Mouse (Mus musculus): ENCODE data around the gene Scaf4.
"Not testable (repeated sequence)": the region's sequence is repeated elsewhere in the genome, so short reads cannot be mapped to it uniquely, and the experiment has no call there.

Scaf4 gene

DNA sequence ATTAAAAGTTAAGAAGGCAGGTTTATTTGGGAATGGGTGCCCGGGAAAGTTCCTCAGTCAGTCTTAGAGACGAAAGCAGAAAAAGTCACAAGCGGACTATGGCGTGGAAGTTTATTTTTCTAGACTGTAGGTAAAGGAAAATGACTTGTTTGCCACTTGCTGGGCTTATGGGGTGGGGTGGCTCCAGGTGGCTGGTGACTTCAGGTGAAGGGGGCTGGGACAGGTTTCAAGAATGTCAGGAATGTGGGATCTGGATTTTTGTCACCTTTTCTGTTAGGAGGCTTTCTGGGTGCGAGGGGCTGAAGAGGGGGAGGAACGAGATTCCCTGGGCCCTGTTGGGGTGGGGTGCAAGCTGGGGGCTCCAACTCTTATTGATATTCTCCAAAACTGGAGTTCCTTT, 7.4 kb upstream of the Scaf4 start:
- DNase-seq (ENCODE audit: low spot score in 2 of 2) = no peak

DNA sequence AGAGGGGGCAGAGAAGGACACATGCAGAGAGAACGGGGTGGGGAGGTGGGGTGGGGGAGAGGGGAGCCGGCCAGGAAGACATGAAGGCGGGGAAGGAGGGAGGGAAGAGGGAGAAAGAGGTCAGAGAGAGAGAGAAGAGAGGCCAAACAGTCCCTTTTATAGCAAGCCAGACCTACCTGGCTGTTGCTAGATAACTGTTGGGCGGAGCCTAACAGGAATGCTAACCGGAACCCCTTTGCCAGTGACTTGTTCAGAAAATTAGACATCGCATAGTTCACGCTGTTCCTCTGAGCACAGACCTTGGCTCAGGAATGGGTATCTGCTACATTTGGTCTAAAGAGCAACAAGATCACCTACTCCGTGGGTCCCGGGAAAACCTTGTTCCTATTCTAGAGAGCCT, 6.7 kb upstream of the Scaf4 start:
- DNase-seq (ENCODE audit: low spot score in 2 of 2) = no peak

DNA sequence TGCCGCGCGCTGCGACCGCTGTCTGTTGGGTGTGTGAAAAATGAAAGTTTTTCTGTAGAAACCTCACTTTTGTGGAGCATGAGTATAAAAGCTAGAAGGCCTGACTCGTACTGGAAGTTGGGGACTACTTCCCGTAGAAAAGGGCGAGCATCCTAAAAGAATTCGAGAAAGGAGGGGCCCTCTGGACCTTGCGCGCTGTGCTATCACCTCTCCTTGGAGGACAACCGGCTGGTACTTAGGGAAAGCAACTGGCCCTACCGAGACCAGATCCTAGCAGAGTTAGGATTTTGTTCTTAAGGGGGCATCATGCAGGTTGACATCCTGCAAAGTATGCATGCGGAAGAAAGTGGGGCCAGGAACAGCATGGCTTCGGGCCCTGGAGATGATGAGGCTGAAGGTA, 613 bp upstream of the Scaf4 start:
- no peak for DNase-seq (ENCODE audit: low spot score in 2 of 2)

DNA sequence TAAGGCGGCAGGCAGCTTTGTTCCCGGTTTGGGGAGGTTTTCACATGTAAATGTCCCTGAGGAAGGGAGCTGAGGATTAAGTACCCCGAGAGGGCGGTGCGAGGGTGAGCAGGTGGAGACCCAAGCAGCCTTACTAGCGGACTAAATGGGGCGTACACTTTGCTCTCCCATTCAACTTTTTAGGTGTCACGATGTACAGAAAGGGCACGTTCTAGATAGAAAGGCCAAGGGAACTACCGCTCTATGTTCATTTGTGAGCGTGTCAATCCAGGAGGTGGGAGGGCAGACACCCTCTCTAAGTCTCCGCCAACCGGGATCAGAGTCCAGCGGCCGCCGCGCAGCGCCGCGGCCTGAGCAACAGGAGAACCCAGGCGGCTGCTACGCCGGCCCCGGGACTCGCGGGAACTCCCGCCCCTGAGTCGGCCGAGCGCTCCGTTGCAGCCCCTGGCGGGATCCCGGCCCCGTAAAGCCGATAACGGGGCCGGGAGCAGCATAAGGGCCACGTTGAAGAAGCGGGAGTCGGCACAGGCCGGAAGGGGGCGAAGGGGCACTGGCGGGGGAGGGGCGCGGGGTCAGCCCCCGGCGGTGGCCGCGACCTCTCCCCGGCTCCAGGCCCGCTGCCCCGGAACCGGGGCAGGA, 918 bp downstream of the Scaf4 start:
- DNase-seq (ENCODE audit: low spot score in 2 of 2) = peak; percentile 50 to 81

DNA sequence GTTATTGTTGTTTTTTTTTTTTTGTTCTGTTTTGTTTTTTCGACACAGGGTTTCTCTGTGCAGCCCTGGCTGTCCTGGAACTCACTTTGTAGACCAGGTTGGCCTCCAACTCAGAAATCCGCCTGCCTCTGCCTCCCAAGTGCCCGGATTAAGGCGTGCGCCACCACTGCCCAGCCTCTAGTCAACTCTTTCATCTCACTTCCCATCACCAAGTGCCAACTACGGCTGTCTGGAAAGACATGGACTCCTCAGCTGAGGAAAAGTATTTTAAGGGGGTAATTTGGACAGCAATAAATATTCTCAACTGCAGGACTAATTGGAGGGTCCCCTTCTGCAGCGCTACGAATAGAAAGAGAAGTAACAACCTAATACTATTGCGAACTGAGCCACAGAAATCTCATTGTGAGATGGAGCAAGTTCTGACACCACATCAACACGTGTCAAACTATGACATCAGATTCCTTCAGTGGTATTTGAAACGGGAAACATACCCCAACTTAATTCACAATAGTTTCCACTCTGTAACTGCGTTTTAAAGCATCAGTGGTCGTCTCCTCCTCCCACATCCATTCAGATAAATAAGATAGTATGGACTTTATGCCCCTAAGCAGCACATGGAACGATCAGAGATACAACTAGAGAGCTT, 1.6 kb downstream of the Scaf4 start:
- DNase-seq (ENCODE audit: low spot score in 2 of 2) = no peak

DNA sequence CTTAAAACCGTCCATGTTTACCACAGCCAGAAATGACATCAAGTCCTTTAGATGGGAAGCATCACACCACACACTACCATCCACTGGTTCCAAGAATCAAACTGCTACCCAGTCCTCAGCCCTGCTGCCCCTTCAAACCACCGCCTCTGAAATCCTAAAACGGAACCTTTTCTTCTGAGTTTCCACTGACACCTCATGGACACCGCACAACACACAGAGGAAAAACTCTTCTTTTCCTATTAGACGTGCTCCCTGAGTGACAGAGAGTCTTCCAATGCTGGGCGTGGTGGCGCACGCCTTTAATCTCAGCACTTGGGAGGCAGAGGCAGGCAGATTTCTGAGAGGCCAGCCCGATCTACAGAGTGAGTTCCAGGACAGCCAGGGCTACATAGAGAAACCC, 2.9 kb downstream of the Scaf4 start:
- no peak for DNase-seq (ENCODE audit: low spot score in 2 of 2)

DNA sequence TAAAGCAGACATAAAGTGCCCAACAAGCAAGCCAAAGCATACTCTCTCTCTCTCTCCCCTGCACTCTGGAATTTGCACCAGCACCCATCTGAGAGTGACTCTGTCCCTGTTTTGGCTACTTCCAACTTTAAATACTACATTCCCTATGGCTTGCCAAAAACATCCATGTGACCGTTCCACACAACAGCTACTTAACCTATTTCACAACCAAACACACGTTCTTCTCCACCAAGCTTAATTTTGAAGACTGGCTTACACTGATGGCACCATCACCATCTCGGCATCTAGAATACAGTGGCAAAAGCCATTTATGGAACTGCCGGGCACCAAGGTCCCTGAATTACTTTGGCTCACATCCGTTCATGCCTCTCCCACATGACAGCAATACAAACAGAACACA, 3.3 kb downstream of the Scaf4 start:
- DNase-seq (ENCODE audit: low spot score in 2 of 2) = no peak

DNA sequence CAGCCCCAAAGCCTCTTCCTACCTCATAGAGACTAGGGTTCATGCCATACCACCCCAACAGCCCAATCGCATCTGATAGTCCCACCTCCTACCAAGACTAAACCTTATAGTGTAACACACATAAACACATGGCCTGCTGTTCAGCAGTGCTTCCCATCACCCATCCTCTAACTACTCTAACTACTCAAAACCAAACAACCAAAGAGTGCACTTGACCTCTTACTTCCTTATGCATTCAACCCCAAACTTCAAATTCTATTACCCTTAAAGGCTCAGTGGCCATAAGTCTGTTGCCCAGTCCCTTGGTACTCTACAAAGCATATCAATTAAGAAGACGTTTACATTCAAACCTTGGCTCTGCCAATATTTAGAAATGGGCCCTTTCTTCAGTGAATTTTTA, 3.8 kb downstream of the Scaf4 start:
- DNase-seq (ENCODE audit: low spot score in 2 of 2) = no peak

DNA sequence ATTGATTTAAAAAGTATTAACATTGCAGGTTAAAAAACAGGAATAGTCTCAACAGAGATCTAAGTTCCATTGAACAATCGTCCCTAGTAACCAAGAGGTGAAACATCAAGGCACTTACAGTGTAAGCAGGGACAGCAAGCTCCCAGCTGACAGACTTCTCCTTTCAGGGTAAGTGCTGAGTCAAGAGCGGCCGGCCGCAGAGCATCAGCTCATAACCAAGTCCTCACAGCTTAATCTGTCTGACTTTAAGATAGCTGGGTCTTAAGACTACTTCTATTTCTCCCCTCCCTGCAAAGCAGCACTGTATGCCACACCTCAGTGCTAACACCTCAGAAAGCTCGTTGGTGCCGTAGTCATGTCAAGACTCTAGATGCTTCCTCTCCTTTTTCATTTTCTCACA, 5.2 kb downstream of the Scaf4 start:
- DNase-seq (ENCODE audit: low spot score in 2 of 2) = peak in 1 of 2 experiments; percentile 35

DNA sequence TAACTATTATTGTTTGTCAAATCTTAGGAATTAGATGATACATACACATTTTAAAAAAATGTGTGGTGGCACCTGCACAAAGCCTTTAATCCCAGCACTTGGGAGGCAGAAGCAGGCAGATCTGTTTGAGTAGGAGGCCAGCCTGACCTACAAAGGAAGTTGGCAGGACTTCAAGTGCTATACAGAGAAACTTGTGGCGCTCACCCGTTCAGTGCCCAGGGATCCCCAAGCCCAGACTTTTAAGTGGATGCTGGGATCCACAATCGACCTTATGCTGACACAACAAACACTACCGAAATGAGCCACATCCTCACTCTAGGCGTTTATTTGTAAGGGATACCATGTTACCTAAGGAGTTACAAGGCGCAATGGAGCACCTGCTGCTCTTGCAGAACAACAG, 8.8 kb downstream of the Scaf4 start:
- no peak for DNase-seq (ENCODE audit: low spot score in 2 of 2)

DNA sequence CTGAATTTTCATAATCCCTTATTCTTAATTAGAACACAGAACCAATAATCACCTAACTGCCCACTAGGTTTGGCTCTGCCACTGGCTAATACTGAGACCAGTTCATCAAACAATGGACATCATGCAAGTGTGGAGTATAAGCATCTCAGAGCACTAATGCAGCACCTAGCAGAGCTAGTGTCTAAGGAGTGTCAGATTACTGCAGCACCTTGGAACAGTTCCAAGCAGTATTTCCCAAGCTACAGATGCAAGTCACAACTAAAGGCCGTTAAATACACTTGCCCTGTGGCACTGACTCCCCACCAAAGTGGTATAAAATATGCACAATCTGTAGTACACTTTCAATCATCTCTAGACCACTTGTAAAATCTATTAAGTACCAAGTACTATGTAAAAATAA, 17.7 kb downstream of the Scaf4 start:
- DNase-seq (ENCODE audit: low spot score in 2 of 2) = peak in 1 of 2 experiments; percentile 44

DNA sequence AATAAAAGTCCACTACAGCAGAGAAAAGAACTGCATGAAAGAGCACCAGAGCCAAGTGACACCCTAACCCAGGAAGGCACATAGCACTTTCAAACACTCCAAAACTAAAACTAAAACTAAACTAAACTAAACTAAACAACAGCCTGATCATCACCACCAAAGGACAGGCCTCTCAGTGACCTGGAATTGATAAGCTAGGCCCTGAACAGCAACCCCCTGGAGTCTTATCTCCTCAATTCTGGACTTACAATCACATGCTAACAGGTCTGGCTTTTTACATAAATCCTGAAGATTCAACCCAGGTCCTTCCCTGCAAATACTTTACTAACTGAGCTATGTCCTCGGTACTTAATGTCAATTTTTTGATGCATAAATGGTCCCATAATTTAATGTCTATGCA, 19.2 kb downstream of the Scaf4 start:
- DNase-seq (ENCODE audit: low spot score in 2 of 2) = no peak

DNA sequence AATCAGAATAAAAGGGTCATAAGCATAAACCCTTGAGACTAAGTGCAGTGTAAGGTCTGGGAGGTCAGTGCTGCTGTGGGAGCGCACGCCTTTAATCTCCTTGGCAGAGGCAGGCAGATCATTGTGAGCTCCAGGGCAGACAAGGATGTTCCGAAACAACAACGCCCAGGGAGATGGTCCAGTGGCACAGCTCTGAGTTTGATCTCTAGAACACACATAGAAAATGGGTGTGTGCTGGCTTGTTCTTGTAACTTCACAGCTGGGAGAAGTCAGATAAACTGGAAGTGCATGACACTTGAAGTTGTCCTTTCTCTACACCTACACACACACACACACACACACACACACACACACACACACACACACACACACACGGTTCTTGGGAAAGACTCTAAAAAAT, 20.3 kb downstream of the Scaf4 start:
- DNase-seq (ENCODE audit: low spot score in 2 of 2) = peak in 1 of 2 experiments; percentile 29

DNA sequence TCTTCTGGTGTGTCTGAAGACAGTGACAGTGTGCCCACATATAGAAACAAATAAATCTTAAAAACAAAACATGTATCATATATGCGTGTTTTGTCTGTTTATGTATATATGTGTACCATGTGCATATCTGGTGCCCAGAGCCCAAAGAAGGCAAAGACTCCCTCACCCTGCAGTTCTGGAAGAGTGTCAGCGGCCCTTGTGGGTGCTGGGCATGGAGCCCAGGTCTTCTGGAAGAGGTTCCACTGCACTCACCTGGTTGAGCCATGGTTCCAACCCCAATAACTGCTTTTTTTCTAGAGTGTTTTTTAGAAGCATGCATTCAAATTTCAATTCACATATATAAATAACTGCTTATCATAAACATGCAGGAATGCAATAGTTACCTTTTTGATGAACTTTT, 22.5 kb downstream of the Scaf4 start:
- no peak for DNase-seq (ENCODE audit: low spot score in 2 of 2)

DNA sequence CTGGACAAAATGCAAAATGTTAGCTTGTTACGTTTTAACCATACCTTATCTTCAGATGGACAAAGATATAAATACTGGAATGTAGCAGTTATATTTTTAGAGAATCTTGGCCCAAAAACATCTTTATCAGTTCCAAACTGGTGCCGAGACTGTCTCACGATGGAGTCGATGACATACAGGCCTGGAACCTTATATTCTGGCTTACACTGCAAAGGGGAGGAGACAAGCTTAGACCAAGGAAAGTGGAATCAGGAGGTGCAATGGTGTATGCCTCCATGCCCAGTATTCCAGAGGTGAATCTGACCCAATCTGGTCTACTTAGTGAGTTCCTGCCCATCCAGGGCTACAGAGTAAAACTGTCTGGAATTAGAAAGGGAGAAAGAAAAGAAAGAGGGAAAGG, 24.2 kb downstream of the Scaf4 start:
- no peak for DNase-seq (ENCODE audit: low spot score in 2 of 2)

DNA sequence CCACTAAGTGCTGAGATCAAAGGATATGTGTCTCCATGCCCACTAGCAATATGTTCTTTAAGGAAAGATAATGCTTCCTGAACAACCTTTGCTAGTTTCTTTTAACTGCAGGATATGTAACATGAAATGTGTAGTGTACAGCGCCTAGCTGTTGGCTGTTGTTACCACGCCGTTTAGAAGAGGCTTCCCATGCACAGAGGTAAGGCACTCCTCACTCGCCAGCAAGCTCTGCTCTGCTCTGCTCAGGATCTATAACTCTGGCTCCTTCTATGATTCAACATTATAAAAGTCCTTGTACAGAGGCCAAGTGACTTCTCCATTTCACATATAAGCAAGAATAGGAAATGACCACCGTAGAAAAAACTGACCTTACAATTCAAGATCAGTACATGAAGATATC, 24.7 kb downstream of the Scaf4 start:
- no peak for DNase-seq (ENCODE audit: low spot score in 2 of 2)

DNA sequence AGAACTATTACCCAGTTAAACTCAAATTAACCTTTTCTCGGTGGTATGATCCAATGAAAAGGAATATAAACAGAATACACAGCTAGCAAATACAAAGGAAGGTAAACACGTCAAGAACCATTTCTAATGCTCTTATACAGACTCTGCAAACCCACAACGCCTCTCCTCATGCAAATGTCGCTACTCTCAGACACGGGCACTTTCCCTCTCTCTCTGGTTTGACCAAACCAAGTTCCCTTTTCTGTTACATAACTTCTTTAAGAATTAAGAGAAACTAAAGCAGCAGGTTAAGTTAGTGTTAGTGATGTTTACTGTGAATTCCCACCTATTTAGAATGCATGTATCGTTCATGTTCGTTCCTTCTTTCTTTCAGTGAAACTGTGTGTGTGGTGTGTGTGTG, 25.4 kb downstream of the Scaf4 start:
- no peak for DNase-seq (ENCODE audit: low spot score in 2 of 2)

DNA sequence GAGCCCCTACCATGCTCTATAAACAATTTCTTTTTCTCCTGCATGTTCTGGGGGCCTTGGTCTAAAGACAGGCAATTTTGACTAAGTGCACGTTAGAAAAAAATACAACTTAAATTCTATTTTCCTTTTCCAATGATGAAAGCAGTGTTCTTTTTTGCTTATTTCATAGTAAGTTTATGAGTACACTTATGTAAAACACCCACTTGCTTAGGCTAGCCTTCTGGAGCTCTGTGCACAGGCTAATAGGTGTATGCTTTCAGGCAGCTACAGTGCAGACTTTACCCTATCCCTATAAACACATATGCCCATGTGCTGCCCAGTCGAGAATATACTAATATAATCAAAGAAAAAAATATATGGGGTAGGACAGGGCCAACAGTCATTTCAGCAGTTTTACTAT, 31.8 kb downstream of the Scaf4 start:
- no peak for DNase-seq (ENCODE audit: low spot score in 2 of 2)

DNA sequence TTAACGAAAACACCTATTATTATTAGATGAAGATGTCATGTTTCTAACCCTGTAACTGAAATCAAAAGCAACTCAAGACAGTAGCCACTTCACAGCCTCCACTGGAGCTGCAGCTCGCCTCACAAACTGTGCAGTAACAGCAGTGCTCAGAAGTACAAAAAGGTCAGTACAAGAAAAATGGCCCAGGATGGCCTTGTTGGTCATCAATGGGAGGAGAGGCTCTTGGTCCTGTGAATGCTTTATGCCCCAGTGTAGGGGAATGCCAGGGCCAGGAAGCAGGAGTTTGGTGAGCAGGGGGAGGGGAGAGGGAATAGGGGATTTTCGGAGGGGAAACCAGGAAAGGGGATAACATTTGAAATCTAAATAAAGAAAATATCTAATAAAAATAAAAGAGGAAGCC, 33.0 kb downstream of the Scaf4 start:
- DNase-seq (ENCODE audit: low spot score in 2 of 2) = not testable (repeated sequence)

DNA sequence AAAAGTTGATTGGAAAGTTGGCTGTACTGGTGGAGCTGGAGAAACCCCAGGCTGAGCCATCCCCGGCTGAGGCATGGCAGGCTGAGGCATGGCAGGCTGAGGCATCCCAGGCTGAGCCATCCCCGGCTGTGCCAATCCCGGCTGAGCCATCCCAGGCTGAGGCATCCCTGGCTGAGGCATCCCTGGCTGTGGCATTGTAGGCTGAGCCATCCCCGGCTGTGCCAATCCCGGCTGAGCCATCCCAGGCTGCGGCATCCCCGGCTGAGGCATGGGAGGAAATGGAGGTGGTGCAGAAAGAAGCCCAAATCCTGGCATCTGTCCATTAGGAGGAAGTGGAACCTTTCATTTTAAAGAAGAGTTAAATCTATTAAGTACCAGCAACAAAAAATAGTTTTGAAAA, 34.2 kb downstream of the Scaf4 start:
- DNase-seq (ENCODE audit: low spot score in 2 of 2) = no peak

DNA sequence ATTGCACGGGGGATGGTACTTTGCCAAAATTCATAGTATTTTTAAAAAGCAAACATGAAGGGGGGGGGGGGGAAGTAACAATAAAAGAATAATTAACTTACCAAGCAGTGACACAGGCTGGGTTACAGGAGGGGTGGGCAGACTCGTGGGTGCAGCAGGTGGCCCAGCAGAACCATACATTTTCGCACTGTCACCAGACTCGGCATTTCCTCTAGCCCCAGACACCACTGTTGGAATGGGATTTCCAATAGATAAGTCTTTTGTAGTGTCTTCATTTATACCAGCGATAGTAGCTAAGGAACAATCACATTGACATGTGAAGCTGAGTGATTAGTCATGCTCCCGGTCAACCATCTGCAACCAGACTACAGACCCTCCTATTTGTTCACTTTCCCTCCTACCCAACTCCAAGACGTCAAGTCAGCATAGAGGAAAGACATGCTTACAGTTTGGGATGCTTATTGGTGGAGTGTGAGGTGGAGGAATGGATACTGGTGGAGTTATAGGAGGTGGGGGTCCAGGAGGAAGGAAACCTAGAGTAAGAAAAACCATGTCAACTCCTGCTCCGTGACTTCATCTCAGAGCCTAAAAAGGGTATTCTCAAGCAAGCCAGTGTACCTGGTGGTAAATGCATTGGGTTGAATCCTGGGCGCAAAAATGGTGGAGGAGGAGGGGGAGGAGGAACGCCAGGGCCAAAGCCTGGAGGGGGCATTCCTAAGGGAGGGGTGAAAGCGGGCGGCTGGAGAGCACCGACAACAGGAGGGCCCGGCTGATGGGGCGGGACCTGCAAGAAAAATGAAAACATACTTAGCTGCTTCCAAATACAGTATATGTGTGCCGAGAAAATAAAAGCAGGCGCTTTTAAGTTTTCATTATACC, 41.6 kb downstream of the Scaf4 start:
- no peak for DNase-seq (ENCODE audit: low spot score in 2 of 2)

DNA sequence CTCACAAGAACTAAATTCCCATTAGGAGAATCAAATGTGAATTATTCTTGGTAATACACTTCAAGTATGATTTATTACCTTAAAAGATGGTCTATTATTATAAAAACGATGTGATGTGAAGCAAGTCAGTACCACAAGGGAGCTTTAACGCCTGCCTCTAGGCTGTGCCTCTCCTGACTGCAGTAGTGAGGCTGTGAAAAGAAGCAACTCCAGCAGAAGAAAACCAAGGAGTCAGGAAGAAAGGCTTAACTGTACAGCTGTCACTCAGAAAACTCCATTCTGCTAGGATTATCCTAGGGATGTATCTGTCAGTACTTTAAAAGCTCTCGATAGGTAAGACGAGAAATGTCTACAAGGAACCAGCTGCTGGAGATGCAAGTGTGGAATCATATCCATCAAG, 42.4 kb downstream of the Scaf4 start:
- no peak for DNase-seq (ENCODE audit: low spot score in 2 of 2)

DNA sequence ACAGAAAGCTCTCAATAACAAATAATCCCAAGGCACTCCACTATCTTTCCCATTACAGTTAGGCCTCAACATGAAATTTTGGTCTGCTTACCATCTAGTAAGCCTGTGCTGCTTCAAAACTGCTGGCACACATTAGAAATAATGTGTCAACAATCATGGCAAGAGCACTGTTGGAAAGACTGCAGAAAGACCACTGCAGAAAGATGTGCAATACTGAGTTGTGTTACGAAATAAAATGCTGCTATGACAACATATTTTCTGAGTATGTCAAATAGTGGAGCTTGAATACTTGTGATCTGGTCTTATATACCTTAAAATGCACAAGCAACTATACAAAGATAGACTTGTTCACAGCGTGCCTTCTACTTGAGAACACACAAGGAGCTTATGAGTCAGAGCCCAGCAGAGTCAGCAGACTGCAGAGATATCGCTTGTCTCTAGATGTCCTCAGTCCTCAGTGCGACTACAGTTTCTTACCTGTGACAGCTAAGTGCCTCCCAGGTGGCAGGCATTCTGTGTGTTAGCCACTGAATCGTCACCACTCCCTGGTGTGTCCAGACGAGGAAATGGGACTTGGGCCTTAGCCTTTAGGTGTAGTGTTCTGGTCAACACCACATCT, 45.1 kb downstream of the Scaf4 start:
- DNase-seq (ENCODE audit: low spot score in 2 of 2) = no peak
